Mouse (Mus musculus): ENCODE measurements around the gene Serinc3. TPM values are rescaled to one million over a fixed set of nuclear protein-coding genes. Genes with fewer than 3 reads are reported as not detected.

Serinc3 gene
- polyA plus RNA-seq, 1 experiment from 2014 or later: 54.3 TPM

DNA sequence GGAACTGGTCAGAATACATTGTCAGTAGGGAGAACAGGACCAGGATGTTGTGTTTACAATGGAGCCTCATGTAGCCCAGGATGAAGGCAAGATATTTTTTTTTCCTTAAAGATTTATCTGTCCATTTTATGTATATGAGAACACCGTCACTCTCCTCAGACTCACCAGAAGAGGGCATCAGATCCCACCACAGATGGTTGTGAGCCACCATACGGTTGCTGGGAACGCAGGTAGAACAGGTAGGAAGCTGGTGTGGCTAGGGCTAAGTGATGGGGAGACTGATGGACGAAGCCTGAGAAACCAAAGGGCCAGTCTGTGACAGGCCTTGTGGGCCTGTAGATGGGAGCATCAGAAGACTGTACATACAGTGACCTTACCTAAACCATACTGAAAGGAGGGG lies 30.9 kb downstream of the Serinc3 start:
- H3K4me1 ChIP-seq (replicated peaks; ENCODE audit: control insufficient read depth, insufficient read depth, low read length): no peaks in the 10 kb centered on the region

DNA sequence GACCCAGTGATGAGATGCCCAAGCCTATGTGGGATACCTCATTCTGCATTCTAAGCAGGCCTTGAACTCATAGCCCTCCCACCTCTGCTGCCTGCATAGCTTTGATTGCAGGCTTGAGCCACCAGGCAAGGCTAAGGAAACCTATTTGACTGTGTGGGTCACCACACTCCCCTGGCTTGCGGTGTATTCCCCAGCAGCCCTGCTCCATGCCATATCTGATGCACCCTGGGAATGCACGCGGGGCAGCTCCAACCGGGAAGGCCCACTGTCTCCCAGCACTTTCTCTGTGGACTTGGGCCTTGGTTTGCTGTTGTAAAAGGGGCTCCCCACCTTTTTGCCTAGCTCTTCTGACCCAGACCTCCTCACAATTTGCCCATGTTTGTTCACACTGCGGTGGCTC lies 31.7 kb downstream of the Serinc3 start:
- H3K9ac ChIP-seq (ENCODE audit: low read length): no peak overlapping the region
- 92% methylated on average over 5 of the region's 5 CpGs for WGBS

More for the DNA sequence above, 30.9 kb downstream of the Serinc3 start:
- Histone ChIP-seq H3K36me3 (ENCODE audit: control insufficient read depth, insufficient read depth, low read length) (peaks cover 88% of the 10 kb centered on the region), H3K4me3 (ENCODE audit: low read depth, low read length) (no peak overlapping the region), H3K27ac (ENCODE audit: low read depth) (no peak overlapping the region), H3K27me3 (replicated peaks; ENCODE audit: control insufficient read depth, insufficient read depth, low read length) (no peaks in the 10 kb centered on the region), H3K4me2 (ENCODE audit: low read length) (no peak overlapping the region), H3K9me3 (ENCODE audit: control insufficient read depth, low read length) (no peaks in the 10 kb centered on the region), H3K9ac (ENCODE audit: low read length) (no peak overlapping the region)
- ATAC-seq (replicated peaks; ENCODE audit: low FRiP score, low TSS enrichment, low read depth) (no peak), DNase-seq (ENCODE audit: low spot score) (no peak)
- 94% methylated on average over 4 of the region's 4 CpGs for WGBS

DNA sequence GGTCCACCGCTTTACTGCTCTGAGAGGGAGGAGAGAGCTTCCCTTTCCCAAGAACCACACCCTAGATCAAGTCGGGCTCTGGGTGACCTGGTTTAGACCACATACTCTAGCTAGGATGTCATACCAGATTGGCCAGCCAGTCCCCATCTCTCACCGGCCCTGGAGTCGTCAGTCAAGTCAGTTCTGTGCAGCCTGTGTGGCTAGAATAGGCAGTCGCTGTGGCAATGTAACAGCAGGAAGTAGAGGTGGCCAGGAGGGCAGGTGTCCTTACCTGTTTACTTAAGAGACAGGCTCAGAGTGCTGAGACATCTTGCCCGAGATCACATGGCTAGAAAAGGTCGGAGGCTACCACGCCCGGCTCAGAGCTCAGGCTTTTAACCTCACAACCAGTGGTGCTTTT lies 33.8 kb downstream of the Serinc3 start:
- Histone ChIP-seq H3K9ac (ENCODE audit: low read length) (no peak overlapping the region), H3K4me2 (ENCODE audit: low read length) (no peak overlapping the region), H3K36me3 (ENCODE audit: control insufficient read depth, insufficient read depth, low read length) (peaks cover 74% of the 10 kb centered on the region), H3K27ac (ENCODE audit: low read depth) (no peak overlapping the region), H3K4me3 (ENCODE audit: low read depth, low read length) (no peak overlapping the region), H3K27me3 (replicated peaks; ENCODE audit: control insufficient read depth, insufficient read depth, low read length) (no peaks in the 10 kb centered on the region), H3K9me3 (ENCODE audit: control insufficient read depth, low read length) (no peaks in the 10 kb centered on the region), H3K4me1 (replicated peaks; ENCODE audit: control insufficient read depth, insufficient read depth, low read length) (0 out of 2 replicates have a peak, but pooled peaks cover 3% of the 10 kb centered on the region)
- 67% methylated on average over 9 of the region's 9 CpGs for WGBS
- no peak; the same call in 1 of the 2 replicates for ATAC-seq (replicated peaks; ENCODE audit: low FRiP score, low TSS enrichment, low read depth)
- DNase-seq (ENCODE audit: low spot score): no peak

More for the DNA sequence above, 31.7 kb downstream of the Serinc3 start:
- Histone ChIP-seq H3K4me2 (ENCODE audit: low read length) (no peak overlapping the region), H3K27me3 (replicated peaks; ENCODE audit: control insufficient read depth, insufficient read depth, low read length) (no peaks in the 10 kb centered on the region), H3K9me3 (ENCODE audit: control insufficient read depth, low read length) (no peaks in the 10 kb centered on the region), H3K4me1 (replicated peaks; ENCODE audit: control insufficient read depth, insufficient read depth, low read length) (no peaks in the 10 kb centered on the region), H3K27ac (ENCODE audit: low read depth) (no peak overlapping the region), H3K4me3 (ENCODE audit: low read depth, low read length) (no peak overlapping the region), H3K36me3 (ENCODE audit: control insufficient read depth, insufficient read depth, low read length) (peaks cover 81% of the 10 kb centered on the region)
- ATAC-seq (replicated peaks; ENCODE audit: low FRiP score, low TSS enrichment, low read depth) (no peak), DNase-seq (ENCODE audit: low spot score) (no peak)

DNA sequence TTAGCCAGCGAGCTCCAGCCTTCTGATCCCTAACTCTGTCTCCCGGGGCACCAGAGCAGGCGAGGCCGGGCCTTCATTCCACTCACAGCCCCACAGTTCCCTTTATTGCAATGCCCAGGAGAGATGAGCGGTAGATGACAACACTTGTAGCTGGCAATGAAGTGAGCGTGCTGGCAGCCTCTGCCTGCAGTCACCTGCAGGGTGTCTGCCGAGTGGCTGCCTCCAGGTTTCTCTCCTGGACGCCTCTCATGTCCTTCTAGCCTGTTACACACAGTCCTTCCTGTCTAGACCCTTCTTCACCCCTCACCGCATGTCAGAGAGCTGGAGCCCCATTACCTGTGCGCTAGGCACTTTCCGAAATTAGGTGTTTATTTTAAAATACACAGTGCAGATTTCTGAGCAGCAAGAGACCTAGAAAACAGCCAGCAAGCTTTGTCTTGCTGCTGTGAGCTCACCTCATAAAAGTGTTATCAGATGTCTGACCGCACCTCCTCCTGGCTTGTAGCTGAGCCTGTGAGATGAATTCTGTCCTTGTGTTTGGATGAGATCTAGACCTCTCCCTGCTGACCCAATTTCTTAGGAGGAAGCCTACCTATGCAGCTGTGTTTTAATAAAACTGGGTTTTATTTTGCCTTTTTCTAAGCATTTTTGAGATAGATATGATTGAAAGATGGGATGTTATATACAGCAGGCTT lies 35.5 kb downstream of the Serinc3 start:
- 80% methylated on average over 12 of the region's 12 CpGs for WGBS
- H3K27ac ChIP-seq (ENCODE audit: low read depth): peak overlapping the region; percentile 47; the same call in 1 of the 2 replicates
- no peak overlapping the region for H3K4me2 ChIP-seq (ENCODE audit: low read length)
- DNase-seq (ENCODE audit: low spot score): no peak
- H3K4me1 ChIP-seq (replicated peaks; ENCODE audit: control insufficient read depth, insufficient read depth, low read length): 0 out of 2 replicates have a peak, but pooled peaks cover 3% of the 10 kb centered on the region
- H3K27me3 ChIP-seq (replicated peaks; ENCODE audit: control insufficient read depth, insufficient read depth, low read length): no peaks in the 10 kb centered on the region
- no peak overlapping the region for H3K4me3 ChIP-seq (ENCODE audit: low read depth, low read length)
- H3K36me3 ChIP-seq (ENCODE audit: control insufficient read depth, insufficient read depth, low read length): peaks cover 56% of the 10 kb centered on the region
- 0 out of 2 replicates have a peak overlapping the region, but pooled peaks have one; percentile 11 for H3K9ac ChIP-seq (ENCODE audit: low read length)
- ATAC-seq (replicated peaks; ENCODE audit: low FRiP score, low TSS enrichment, low read depth): no peak
- H3K9me3 ChIP-seq (ENCODE audit: control insufficient read depth, low read length): no peaks in the 10 kb centered on the region

DNA sequence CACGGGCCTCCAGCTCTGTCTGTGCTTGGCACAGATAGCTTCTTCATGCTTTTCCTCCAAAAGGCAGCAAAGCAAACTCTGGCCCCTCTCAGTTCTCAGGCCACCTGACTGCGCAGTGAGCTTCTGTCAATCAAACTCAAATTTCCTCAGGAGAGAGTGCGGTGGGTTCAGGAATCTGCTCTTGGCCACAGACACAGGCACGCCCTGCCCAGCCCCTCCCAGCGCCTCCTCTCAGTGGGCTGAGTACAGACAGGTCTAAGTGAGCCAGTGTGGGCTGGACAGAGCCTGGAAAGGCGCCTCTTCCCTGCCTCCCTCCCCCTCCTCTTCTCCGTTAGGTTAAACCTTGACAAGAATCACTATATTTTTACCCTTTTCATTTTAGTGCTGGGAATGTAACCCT lies 36.9 kb downstream of the Serinc3 start:
- Histone ChIP-seq H3K9me3 (ENCODE audit: control insufficient read depth, low read length) (no peaks in the 10 kb centered on the region), H3K27ac (ENCODE audit: low read depth) (no peak overlapping the region), H3K27me3 (replicated peaks; ENCODE audit: control insufficient read depth, insufficient read depth, low read length) (no peaks in the 10 kb centered on the region), H3K4me2 (ENCODE audit: low read length) (no peak overlapping the region), H3K36me3 (ENCODE audit: control insufficient read depth, insufficient read depth, low read length) (peaks cover 44% of the 10 kb centered on the region), H3K4me3 (ENCODE audit: low read depth, low read length) (no peak overlapping the region), H3K9ac (ENCODE audit: low read length) (no peak overlapping the region), H3K4me1 (replicated peaks; ENCODE audit: control insufficient read depth, insufficient read depth, low read length) (peaks cover 5% of the 10 kb centered on the region; the same call in 1 of the 2 replicates)
- WGBS: 84% methylated on average over 7 of the region's 7 CpGs
- no peak for DNase-seq (ENCODE audit: low spot score)
- ATAC-seq (replicated peaks; ENCODE audit: low FRiP score, low TSS enrichment, low read depth): no peak

DNA sequence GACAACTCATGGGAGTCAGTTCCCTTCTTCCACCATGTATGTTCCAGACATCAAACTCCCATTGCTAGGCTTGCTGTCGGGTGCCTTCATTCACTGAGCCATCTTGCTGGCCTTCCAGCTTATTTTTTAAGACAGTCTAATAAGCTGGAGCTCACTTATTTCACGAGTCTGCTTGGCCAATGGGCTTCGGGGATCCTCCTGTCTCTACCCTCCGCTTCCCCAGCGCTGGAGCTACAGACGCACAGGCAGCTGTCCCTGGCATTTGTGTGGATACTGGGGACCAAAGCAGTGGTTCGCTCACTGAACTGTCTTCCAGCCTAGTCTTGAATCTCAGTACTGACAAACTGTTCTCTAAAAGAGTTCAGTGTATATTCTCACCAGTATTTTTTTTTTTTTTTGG lies 38.8 kb downstream of the Serinc3 start:
- DNase-seq (ENCODE audit: low spot score): no peak
- Histone ChIP-seq H3K9ac (ENCODE audit: low read length) (no peak overlapping the region), H3K4me1 (replicated peaks; ENCODE audit: control insufficient read depth, insufficient read depth, low read length) (peaks cover 11% of the 10 kb centered on the region; the same call in 1 of the 2 replicates), H3K9me3 (ENCODE audit: control insufficient read depth, low read length) (no peaks in the 10 kb centered on the region), H3K27ac (ENCODE audit: low read depth) (no peak overlapping the region), H3K4me2 (ENCODE audit: low read length) (no peak overlapping the region), H3K4me3 (ENCODE audit: low read depth, low read length) (no peak overlapping the region), H3K27me3 (replicated peaks; ENCODE audit: control insufficient read depth, insufficient read depth, low read length) (no peaks in the 10 kb centered on the region), H3K36me3 (ENCODE audit: control insufficient read depth, insufficient read depth, low read length) (peaks cover 26% of the 10 kb centered on the region)
- no peak for ATAC-seq (replicated peaks; ENCODE audit: low FRiP score, low TSS enrichment, low read depth)
- WGBS: 87% methylated on average over 7 of the region's 7 CpGs

DNA sequence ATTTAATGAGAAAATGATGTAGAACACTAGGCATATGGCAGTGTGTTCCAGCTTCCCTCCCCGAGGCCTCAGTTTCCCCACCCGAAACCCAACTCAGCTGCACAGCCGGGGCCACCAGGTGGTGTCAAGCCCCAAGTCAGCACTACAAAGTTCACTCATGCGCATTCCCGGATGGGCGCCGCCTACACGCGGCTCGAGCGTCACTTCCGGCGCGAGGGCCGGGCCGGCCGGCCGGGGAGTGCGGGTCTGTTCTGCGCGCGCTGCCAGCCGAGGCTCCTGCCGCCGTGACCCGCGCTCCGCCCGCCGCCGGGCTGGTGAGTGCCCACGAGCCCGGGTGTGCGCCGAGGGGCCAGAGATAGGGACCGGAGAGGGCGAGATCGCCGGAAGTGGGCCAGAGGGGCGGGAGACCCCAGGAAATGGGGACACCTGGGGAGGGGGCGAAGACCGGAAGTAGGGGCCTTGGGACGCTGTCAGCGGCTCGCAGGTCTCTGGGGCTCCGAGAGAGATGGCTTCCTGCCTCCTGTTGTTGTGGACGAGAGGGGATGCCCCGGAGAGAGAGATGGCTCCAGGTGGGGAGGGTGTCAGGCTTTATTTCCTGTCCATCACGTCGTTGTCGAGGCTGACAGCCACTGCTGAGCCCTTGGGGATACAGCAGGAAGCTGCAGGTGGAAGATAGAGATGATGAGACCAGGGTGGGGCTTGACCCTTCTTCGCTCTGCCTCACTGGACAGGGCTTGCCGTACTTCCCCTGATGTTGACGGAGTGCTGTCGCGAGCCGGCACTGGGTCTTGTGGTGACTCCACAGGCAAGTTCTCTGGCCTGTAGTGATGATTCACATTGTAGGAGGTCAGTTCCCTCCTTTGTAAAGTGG lies 42.6 kb downstream of the Serinc3 start, which contains the start of gene Ttpal:
Gene Ttpal, plus strand, starts transcription at position 214 of the 871 bp plus-strand sequence.
- H3K27me3 ChIP-seq (replicated peaks; ENCODE audit: control insufficient read depth, insufficient read depth, low read length): no peaks in the 10 kb centered on the region
- H3K36me3 ChIP-seq (ENCODE audit: control insufficient read depth, insufficient read depth, low read length): peaks cover 3% of the 10 kb centered on the region
- peak within 1 kb of the TSS; percentile 95 for H3K4me2 ChIP-seq (ENCODE audit: low read length)
- H3K9ac ChIP-seq (ENCODE audit: low read length): peak within 1 kb of the TSS; percentile 80
- ATAC-seq (replicated peaks; ENCODE audit: low FRiP score, low TSS enrichment, low read depth) (peak; percentile 92), DNase-seq (ENCODE audit: low spot score) (peak; percentile 90)
- WGBS: under 1% methylated on average over 57 of the region's 57 CpGs
- H3K4me1 ChIP-seq (replicated peaks; ENCODE audit: control insufficient read depth, insufficient read depth, low read length): peaks cover 8% of the 10 kb centered on the region; the same call in 1 of the 2 replicates
- peak within 1 kb of the TSS; percentile 75 for H3K4me3 ChIP-seq (ENCODE audit: low read depth, low read length)
- H3K9me3 ChIP-seq (ENCODE audit: control insufficient read depth, low read length): no peaks in the 10 kb centered on the region
- H3K27ac ChIP-seq (ENCODE audit: low read depth): peak within 1 kb of the TSS; percentile 88

DNA sequence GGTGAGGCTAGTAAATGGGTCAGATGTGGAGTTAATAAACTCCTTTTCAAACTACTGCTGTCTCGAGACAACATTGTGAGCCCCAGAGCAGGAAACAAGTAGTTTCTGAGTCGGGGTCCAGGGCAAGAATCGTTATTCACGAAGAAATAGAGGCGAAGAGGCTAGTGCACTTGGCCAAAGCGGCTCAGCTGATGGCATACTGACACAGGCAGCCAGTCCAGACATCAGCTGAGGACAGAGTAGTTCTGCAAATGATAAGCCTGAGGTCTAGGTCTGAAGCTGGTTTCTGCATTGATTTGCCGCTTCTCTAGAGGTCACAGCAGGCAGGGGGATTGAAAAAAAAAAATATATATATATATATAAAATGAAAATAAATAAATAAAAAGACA lies 43.2 kb downstream of the Serinc3 start:
- Histone ChIP-seq H3K36me3 (ENCODE audit: control insufficient read depth, insufficient read depth, low read length) (no peaks in the 10 kb centered on the region), H3K9me3 (ENCODE audit: control insufficient read depth, low read length) (no peaks in the 10 kb centered on the region), H3K9ac (ENCODE audit: low read length) (0 out of 2 replicates have a peak overlapping the region, but pooled peaks have one; percentile 2), H3K4me1 (replicated peaks; ENCODE audit: control insufficient read depth, insufficient read depth, low read length) (peaks cover 10% of the 10 kb centered on the region; the same call in 1 of the 2 replicates), H3K4me2 (ENCODE audit: low read length) (peak overlapping the region; percentile 95), H3K27me3 (replicated peaks; ENCODE audit: control insufficient read depth, insufficient read depth, low read length) (no peaks in the 10 kb centered on the region), H3K4me3 (ENCODE audit: low read depth, low read length) (peak overlapping the region; percentile 75), H3K27ac (ENCODE audit: low read depth) (no peak overlapping the region)
- ATAC-seq (replicated peaks; ENCODE audit: low FRiP score, low TSS enrichment, low read depth) (no peak; the same call in 1 of the 2 replicates), DNase-seq (ENCODE audit: low spot score) (no peak)
- WGBS: 75% methylated on average over 7 of the region's 7 CpGs

Data from intestine, embryonic 14.5 days (tissue).